Mouse (Mus musculus): ENCODE data around the gene Fcgr3. TPM values are rescaled to one million over a fixed set of nuclear protein-coding genes. Genes with fewer than 3 reads are reported as not detected.

The Fcgr3 gene
- total RNA-seq, 2 experiments from 2014 or later: 11.6 to 14.3 TPM

DNA sequence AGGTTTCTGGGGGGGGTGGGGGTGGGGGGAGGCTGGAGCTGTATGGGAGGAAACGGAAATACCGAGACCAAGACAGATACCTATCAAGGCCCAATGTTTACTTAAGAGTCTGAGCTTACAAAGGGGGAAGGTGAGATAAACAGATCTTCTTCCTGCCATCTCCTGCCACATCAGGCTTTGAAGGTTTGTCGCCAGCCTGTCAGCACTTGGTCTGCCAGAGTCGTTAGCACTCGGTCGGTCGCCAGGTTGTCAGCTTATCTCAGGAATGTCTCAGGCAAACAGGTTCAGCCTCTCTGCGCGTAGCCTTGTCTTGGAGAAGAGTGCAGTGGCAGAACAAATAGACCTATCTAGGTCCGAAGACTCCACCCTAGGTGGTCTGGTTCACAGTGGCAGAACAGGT is 4.3 kb downstream of the Fcgr3 start:
- no peak for TF ChIP-seq CTCF (IDR thresholded peaks at IDR 0.05)
- DNase-seq (ENCODE audit: extremely low spot score in 1 of 2, low spot score in 2 of 2): no peak
- intact Hi-C loops (cut with DNase I): no loop called here
- Histone ChIP-seq H3K27ac (no peak overlapping the region), H3K4me3 (no peak overlapping the region)

- intact Hi-C loops (cut with DNase I): no loop called here
- no peak for TF ChIP-seq CTCF (IDR thresholded peaks at IDR 0.05)
- H3K27ac ChIP-seq: no peak overlapping the region
- H3K4me3 ChIP-seq: no peak overlapping the region
- DNase-seq (ENCODE audit: extremely low spot score in 1 of 2, low spot score in 2 of 2): no peak
Measured at GRCm38 (mm10) chr1:171059203-171059602, 5.5 kb downstream of the Fcgr3 start.

DNA sequence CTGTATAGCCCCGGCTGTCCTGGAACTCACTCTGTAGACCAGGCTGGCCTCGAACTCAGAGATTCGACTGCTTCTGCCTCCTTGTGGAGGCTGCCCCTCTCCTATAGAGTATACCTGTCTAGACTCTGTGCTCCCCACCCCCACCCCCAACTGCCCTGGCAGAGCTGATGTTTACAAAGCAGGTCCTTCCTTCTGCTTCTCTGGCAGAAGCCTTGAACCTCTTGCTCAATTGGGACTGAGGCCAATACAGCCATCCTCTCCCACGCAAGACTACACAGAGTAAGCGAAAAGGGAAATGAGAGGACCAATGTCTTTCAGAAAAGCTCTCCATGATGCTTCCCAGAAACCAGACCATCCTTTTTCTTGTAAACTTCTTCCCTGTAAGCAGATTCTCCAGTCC is 7.5 kb downstream of the Fcgr3 start:
- no peak for TF ChIP-seq CTCF (IDR thresholded peaks at IDR 0.05)
- no peak overlapping the region for H3K4me3 ChIP-seq
- H3K27ac ChIP-seq: no peak overlapping the region
- intact Hi-C loops (cut with DNase I): no loop called here
- DNase-seq (ENCODE audit: extremely low spot score in 1 of 2, low spot score in 2 of 2): no peak

- DNase-seq (ENCODE audit: extremely low spot score in 1 of 2, low spot score in 2 of 2): no peak
- TF ChIP-seq CTCF (IDR thresholded peaks at IDR 0.05): no peak
- no peak overlapping the region for H3K27ac ChIP-seq
- intact Hi-C loops (cut with DNase I): no loop called here
- H3K4me3 ChIP-seq: no peak overlapping the region
Measured at GRCm38 (mm10) chr1:171053305-171053704, 11.4 kb downstream of the Fcgr3 start.

DNA sequence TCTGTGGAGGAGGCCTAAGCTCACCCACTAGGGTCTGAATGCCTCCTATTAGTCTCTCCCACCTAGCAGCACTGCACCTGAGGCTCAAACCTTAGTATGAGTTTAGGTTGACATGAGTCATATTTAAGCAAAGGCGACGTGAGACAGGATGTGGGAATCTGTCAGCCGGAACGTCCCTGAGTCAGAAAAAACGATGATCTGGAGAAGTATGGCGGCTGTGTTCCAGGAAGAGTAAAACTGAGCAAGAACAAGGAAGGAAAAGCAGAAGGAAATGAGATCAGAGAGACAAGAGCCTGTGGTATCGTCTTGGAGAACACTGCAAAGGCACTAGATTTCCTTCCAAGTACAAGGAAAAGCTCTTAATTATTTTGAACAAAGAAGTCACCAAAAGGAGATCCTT is 14.0 kb downstream of the Fcgr3 start:
- TF ChIP-seq CTCF (IDR thresholded peaks at IDR 0.05): no peak

GRCm38 (mm10) chr1:171049263-171049662 is 15.5 kb downstream of the Fcgr3 start:
- no peak for DNase-seq (ENCODE audit: extremely low spot score in 1 of 2, low spot score in 2 of 2)
- Histone ChIP-seq H3K4me3 (no peak overlapping the region), H3K27ac (no peak overlapping the region)
- intact Hi-C loops (cut with DNase I): no loop called here
- no peak for TF ChIP-seq CTCF (IDR thresholded peaks at IDR 0.05)

More for the DNA sequence above, 14.0 kb downstream of the Fcgr3 start:
- Histone ChIP-seq H3K27ac (no peak overlapping the region), H3K4me3 (no peak overlapping the region)
- intact Hi-C loops (cut with DNase I): no loop called here
- no peak for DNase-seq (ENCODE audit: extremely low spot score in 1 of 2, low spot score in 2 of 2)

- TF ChIP-seq CTCF (IDR thresholded peaks at IDR 0.05): no peak
- Histone ChIP-seq H3K27ac (no peak overlapping the region), H3K4me3 (no peak overlapping the region)
- no peak for DNase-seq (ENCODE audit: extremely low spot score in 1 of 2, low spot score in 2 of 2)
- intact Hi-C loops (cut with DNase I): no loop called here
Measured at GRCm38 (mm10) chr1:171046501-171046900, 18.2 kb downstream of the Fcgr3 start.

GRCm38 (mm10) chr1:171045079-171045465 is 19.7 kb downstream of the Fcgr3 start:
- intact Hi-C loops (cut with DNase I): no loop called here
- no peak overlapping the region for H3K27ac ChIP-seq
- DNase-seq (ENCODE audit: extremely low spot score in 1 of 2, low spot score in 2 of 2): no peak

GRCm38 (mm10) chr1:171044365-171045078 is 20.2 kb downstream of the Fcgr3 start:
- DNase-seq (ENCODE audit: extremely low spot score in 1 of 2, low spot score in 2 of 2): peak; percentile 84
- peak overlapping the region; percentile 73 for H3K4me3 ChIP-seq
- no peak for TF ChIP-seq CTCF (IDR thresholded peaks at IDR 0.05)
- H3K27ac ChIP-seq: peak overlapping the region; percentile 73
- intact Hi-C loops (cut with DNase I): loop anchor here (1.0 kb wide), 1 partner anchor 59 kb away; no protein-coding TSS in a partner anchor

More at GRCm38 (mm10) chr1:171045079-171045465, 19.7 kb downstream of the Fcgr3 start:
- no peak for TF ChIP-seq CTCF (IDR thresholded peaks at IDR 0.05)
- H3K4me3 ChIP-seq: peak overlapping the region; percentile 73

- intact Hi-C loops (cut with DNase I): loop anchor here (1.0 kb wide), 1 partner anchor 60 kb away; no protein-coding TSS in a partner anchor
- TF ChIP-seq CTCF (IDR thresholded peaks at IDR 0.05): peak; percentile 45
Measured at GRCm38 (mm10) chr1:171043594-171044153, 21.1 kb downstream of the Fcgr3 start.

DNA sequence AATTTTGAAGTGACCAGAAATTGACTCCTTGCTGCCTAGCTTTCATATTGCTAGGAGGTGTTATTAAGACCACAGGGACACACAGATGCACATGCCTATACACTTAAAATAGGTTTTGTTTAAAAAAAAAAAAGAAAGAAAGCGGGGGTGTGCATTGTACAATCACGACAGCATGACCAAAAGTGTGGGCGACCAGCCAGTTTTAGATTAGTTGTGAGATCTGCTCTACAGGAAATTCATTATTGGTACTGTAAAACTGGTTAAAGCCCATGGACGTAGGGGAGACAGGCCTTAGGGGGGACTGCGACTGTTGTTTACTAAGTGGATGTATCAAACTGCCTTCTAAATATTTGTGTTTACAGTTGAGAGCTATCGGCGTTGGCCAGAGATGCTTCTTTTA is 24.9 kb downstream of the Fcgr3 start:
- intact Hi-C loops (cut with DNase I): no loop called here
- H3K4me3 ChIP-seq: no peak overlapping the region
- no peak overlapping the region for H3K27ac ChIP-seq
- TF ChIP-seq CTCF (IDR thresholded peaks at IDR 0.05): no peak
- no peak for DNase-seq (ENCODE audit: extremely low spot score in 1 of 2, low spot score in 2 of 2)

More at GRCm38 (mm10) chr1:171043594-171044153, 21.1 kb downstream of the Fcgr3 start:
- Histone ChIP-seq H3K27ac (peak overlapping the region; percentile 73; the same call in 1 of the 2 replicates), H3K4me3 (peak overlapping the region; percentile 73; the same call in 1 of the 2 replicates)
- DNase-seq (ENCODE audit: extremely low spot score in 1 of 2, low spot score in 2 of 2): no peak

DNA sequence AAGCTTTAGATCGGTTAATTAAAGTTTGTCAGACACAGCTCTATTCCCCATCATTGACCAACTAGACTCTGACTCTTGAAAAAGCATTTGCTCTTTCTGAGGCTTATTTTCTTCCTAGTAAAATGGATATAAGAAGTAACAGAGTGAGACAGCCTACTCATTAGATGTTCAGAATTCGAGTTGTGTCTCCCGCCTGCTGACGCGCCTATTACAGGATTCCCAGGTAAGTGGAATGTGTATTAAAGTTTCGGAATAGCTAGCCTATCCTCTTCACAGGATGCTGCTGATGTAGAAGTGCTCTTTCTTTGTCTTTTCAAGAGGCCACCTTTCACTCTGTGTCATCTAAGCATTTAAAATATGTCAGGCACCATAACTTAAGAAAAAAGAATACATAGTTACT is 25.6 kb downstream of the Fcgr3 start:
- no peak overlapping the region for H3K27ac ChIP-seq
- intact Hi-C loops (cut with DNase I): no loop called here
- H3K4me3 ChIP-seq: no peak overlapping the region
- TF ChIP-seq CTCF (IDR thresholded peaks at IDR 0.05): no peak
- no peak for DNase-seq (ENCODE audit: extremely low spot score in 1 of 2, low spot score in 2 of 2)

All from left cerebral cortex, adult 2 months (tissue).